Mouse (Mus musculus) spleen, adult 2 months (tissue): ENCODE data around the gene Fhad1. TPM values are rescaled to one million over a fixed set of nuclear protein-coding genes. Genes with fewer than 3 reads are reported as not detected.

Experiments used
- DNase-seq, 2 experiments: peaks; one replicate each; pipeline versions ENCODE4 v3.0.0 to v3.0.0-alpha.2; 2012 to 2021; ENCODE audit warnings: low spot score in 2 of 2, low read depth in 1 of 2
- H3K27ac ChIP-seq: fragments of 200-500 bp; 2 replicates; pipeline ENCODE4 v1.5.1; 2012; ENCODE audit warnings: low read length, inconsistent platforms; ENCODE audit not compliant: insufficient read depth
- H3K27me3 ChIP-seq: fragments of 200-500 bp; 2 replicates; pipeline ENCODE4 v1.6.1; 2012; ENCODE audit warnings: mild to moderate bottlenecking, moderate library complexity, low read length, inconsistent platforms; ENCODE audit not compliant: control insufficient read depth, insufficient read depth
- H3K36me3 ChIP-seq: fragments of 200-500 bp; 2 replicates; pipeline ENCODE4 v1.6.1; 2012; ENCODE audit warnings: mild to moderate bottlenecking, low read length, inconsistent platforms; ENCODE audit not compliant: control insufficient read depth, insufficient read depth
- H3K4me1 ChIP-seq: fragments of 200-500 bp; 2 replicates; pipeline ENCODE4 v1.6.1; 2011; ENCODE audit warnings: inconsistent platforms; ENCODE audit not compliant: control insufficient read depth, insufficient read depth, insufficient read length
- H3K4me3 ChIP-seq: fragments of 200-500 bp; 2 replicates; pipeline ENCODE4 v1.5.1; 2011; ENCODE audit warnings: mild to moderate bottlenecking, inconsistent platforms; ENCODE audit not compliant: insufficient read depth, insufficient read length; ENCODE audit errors: extremely low read depth
- CTCF ChIP-seq: fragments of 200-500 bp; IDR thresholded peaks from 2 replicates; pipeline ENCODE4 v1.5.1; 2011; ENCODE audit warnings: mild to moderate bottlenecking, inconsistent platforms; ENCODE audit not compliant: insufficient read depth, insufficient read length, insufficient replicate concordance; ENCODE audit errors: extremely low read depth
- POLR2A ChIP-seq: fragments of 200-500 bp; IDR thresholded peaks from 2 replicates; pipeline ENCODE4 v1.6.1; 2011; ENCODE audit warnings: low read depth, low read length, inconsistent platforms
- WGBS: fragments of 180-500 bp; shearing (Covaris S2); methylation state at CpG from one replicate; pipeline ENCODE4 v1.1.7; 2018; 5-methylcytosine and 5-hydroxymethylcytosine counted together
- polyA plus RNA-seq: library from polyadenylated mRNA; depleted of rRNA; stranded (reverse); fragments of >200 nt; gene quantifications from 2 replicates; pipeline ENCODE4 v1.2.3, GENCODE M21; 2012

Gene Fhad1
- polyA plus RNA-seq, 1 experiment: 0.12 TPM

GRCm38 (mm10) chr4:142059113-142059840 lies 44.4 kb upstream of the Fhad1 start:
- no peaks in the 10 kb centered on the region for H3K36me3 ChIP-seq
- DNase-seq: no peak
- H3K4me3 ChIP-seq: no peak overlapping the region
- no peak for TF ChIP-seq POLR2A
- TF ChIP-seq CTCF: no peak
- H3K27me3 ChIP-seq: no peaks in the 10 kb centered on the region
- H3K4me1 ChIP-seq: no peaks in the 10 kb centered on the region
- H3K27ac ChIP-seq: no peak overlapping the region
- WGBS: 80% methylated on average over 13 of the region's 13 CpGs

GRCm38 (mm10) chr4:142057529-142058216 lies 42.8 kb upstream of the Fhad1 start:
- H3K36me3 ChIP-seq: no peaks in the 10 kb centered on the region
- H3K27ac ChIP-seq: no peak overlapping the region
- WGBS: 91% methylated on average over 22 of the region's 22 CpGs
- H3K4me3 ChIP-seq: no peak overlapping the region
- no peak for DNase-seq
- no peak for TF ChIP-seq CTCF
- TF ChIP-seq POLR2A: no peak
- no peaks in the 10 kb centered on the region for H3K27me3 ChIP-seq
- no peaks in the 10 kb centered on the region for H3K4me1 ChIP-seq

DNA sequence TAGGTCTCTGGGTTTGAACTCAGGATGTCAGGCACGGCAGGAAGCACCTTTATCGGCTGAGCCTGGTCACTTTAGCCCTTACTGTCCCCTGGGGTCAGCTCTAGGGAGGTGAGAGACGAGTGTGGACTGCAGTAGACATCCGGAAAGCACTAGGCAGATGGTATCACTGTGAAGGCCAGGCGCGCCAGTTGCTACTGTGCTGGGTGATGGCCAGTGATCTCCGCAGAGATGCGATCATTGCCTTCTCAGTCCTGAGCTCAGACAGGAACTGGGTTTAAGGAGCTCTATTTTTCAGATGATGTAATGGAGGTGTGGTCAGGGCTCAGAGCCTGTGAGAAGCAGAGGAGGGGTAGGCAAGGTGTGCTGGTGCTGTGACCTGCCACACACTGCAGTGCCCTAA lies 40.7 kb upstream of the Fhad1 start:
- no peak for DNase-seq
- no peak overlapping the region for H3K4me3 ChIP-seq
- H3K27me3 ChIP-seq: no peaks in the 10 kb centered on the region
- H3K4me1 ChIP-seq: no peaks in the 10 kb centered on the region
- H3K27ac ChIP-seq: no peak overlapping the region
- H3K36me3 ChIP-seq: no peaks in the 10 kb centered on the region
- 89% methylated on average over 8 of the region's 8 CpGs for WGBS
- TF ChIP-seq CTCF (no peak), POLR2A (no peak)

GRCm38 (mm10) chr4:142054580-142054979 lies 39.7 kb upstream of the Fhad1 start:
- Histone ChIP-seq H3K27ac (no peak overlapping the region), H3K36me3 (no peaks in the 10 kb centered on the region), H3K4me1 (no peaks in the 10 kb centered on the region), H3K27me3 (no peaks in the 10 kb centered on the region), H3K4me3 (no peak overlapping the region)
- WGBS: 62% methylated on average over 11 of the region's 11 CpGs
- no peak for DNase-seq
- TF ChIP-seq CTCF (no peak), POLR2A (no peak)

- no peaks in the 10 kb centered on the region for H3K36me3 ChIP-seq
- no peaks in the 10 kb centered on the region for H3K27me3 ChIP-seq
- no peak overlapping the region for H3K4me3 ChIP-seq
- H3K4me1 ChIP-seq: no peaks in the 10 kb centered on the region
- TF ChIP-seq CTCF: no peak
- TF ChIP-seq POLR2A: no peak
- no peak overlapping the region for H3K27ac ChIP-seq
- 72% methylated on average over 9 of the region's 9 CpGs for WGBS
- DNase-seq: no peak
These were observed 39.0 kb upstream of the Fhad1 start for GRCm38 (mm10) chr4:142053661-142054448.

GRCm38 (mm10) chr4:142053261-142053660 lies 38.4 kb upstream of the Fhad1 start:
- TF ChIP-seq CTCF (no peak), POLR2A (no peak)
- DNase-seq: no peak
- Histone ChIP-seq H3K27me3 (no peaks in the 10 kb centered on the region), H3K4me1 (no peaks in the 10 kb centered on the region), H3K36me3 (no peaks in the 10 kb centered on the region), H3K4me3 (no peak overlapping the region), H3K27ac (no peak overlapping the region)
- 43% methylated on average over 4 of the region's 4 CpGs for WGBS
